Mouse (Mus musculus) myocyte (in vitro differentiated cells): ENCODE measurements around the gene Pakap. TPM values are rescaled to one million over a fixed set of nuclear protein-coding genes. Genes with fewer than 3 reads are reported as not detected.
A peak's percentile ranks its signal among the peaks of the same experiment; 100 is the strongest.

Experiments used
- H3K27me3 ChIP-seq: one replicate; pipeline ENCODE4 v1.6.1; 2011; ENCODE audit not compliant: control insufficient read depth, insufficient read depth, insufficient read length
- H3K36me3 ChIP-seq: one replicate; pipeline ENCODE4 v1.6.1; 2011; ENCODE audit not compliant: control insufficient read depth, insufficient read depth
- H3K4me2 ChIP-seq: one replicate; pipeline ENCODE4 v1.6.1; 2011; ENCODE audit warnings: low read depth, control low read depth
- H3K4me3 ChIP-seq: one replicate; pipeline ENCODE4 v1.5.1; 2011; ENCODE audit warnings: mild to moderate bottlenecking, control low read depth, moderate library complexity
- H3K79me2 ChIP-seq: one replicate; pipeline ENCODE4 v1.6.1; 2011; ENCODE audit not compliant: control insufficient read depth, insufficient read depth
- H3ac ChIP-seq: one replicate; pipeline ENCODE4 v1.6.1; 2011; ENCODE audit not compliant: control insufficient read depth, insufficient read length
- CEBPB ChIP-seq: IDR thresholded peaks from 2 replicates; pipeline ENCODE4 v1.6.1; 2011; ENCODE audit warnings: mild to moderate bottlenecking, moderate library complexity; ENCODE audit not compliant: poor library complexity, insufficient read depth, severe bottlenecking
- E2F4 ChIP-seq: IDR thresholded peaks from one replicate; pipeline ENCODE4 v1.6.1; 2011; ENCODE audit warnings: mild to moderate bottlenecking, control low read depth, moderate library complexity; ENCODE audit not compliant: insufficient read depth
- MAX ChIP-seq: IDR thresholded peaks from one replicate; pipeline ENCODE4 v1.6.1; 2011; ENCODE audit warnings: low read depth, mild to moderate bottlenecking, control low read depth
- MYOD1 ChIP-seq, 3 experiments: IDR thresholded peaks; one replicate each; pipeline ENCODE4 v1.6.1; 2011; ENCODE audit warnings: control low read depth in 2 of 3, low read depth in 2 of 3, mild to moderate bottlenecking in 2 of 3, moderate library complexity in 1 of 3; ENCODE audit not compliant: insufficient read length in 2 of 3, control insufficient read depth in 1 of 3
- MYOG ChIP-seq, 3 experiments: IDR thresholded peaks; one replicate each; pipeline ENCODE4 v1.6.1; 2011; ENCODE audit warnings: control low read depth in 2 of 3, low read depth in 2 of 3, mild to moderate bottlenecking in 2 of 3; ENCODE audit not compliant: insufficient read length in 2 of 3, control insufficient read depth in 1 of 3, insufficient read depth in 1 of 3
- POLR2A ChIP-seq: IDR thresholded peaks from one replicate; pipeline ENCODE4 v1.6.1; 2011; ENCODE audit warnings: low read depth, mild to moderate bottlenecking, control low read depth, moderate library complexity; ENCODE audit not compliant: insufficient read length
- POLR2AphosphoS2 ChIP-seq: IDR thresholded peaks from one replicate; pipeline ENCODE4 v1.6.1; 2011; ENCODE audit warnings: low read depth, control low read depth; ENCODE audit not compliant: insufficient read length
- REST ChIP-seq: IDR thresholded peaks from one replicate; pipeline ENCODE4 v1.6.1; 2011; ENCODE audit warnings: mild to moderate bottlenecking, control low read depth, moderate library complexity; ENCODE audit not compliant: insufficient read depth, insufficient read length
- SRF ChIP-seq: IDR thresholded peaks from one replicate; pipeline ENCODE4 v1.6.1; 2011; ENCODE audit warnings: low read depth; ENCODE audit not compliant: control insufficient read depth, insufficient read length
- TCF12 ChIP-seq: IDR thresholded peaks from one replicate; pipeline ENCODE4 v1.6.1; 2011; ENCODE audit warnings: mild to moderate bottlenecking, control low read depth; ENCODE audit not compliant: poor library complexity, insufficient read depth, severe bottlenecking
- TCF3 ChIP-seq: IDR thresholded peaks from one replicate; pipeline ENCODE4 v1.6.1; 2011; ENCODE audit warnings: low read depth, control low read depth; ENCODE audit not compliant: insufficient read length
- USF1 ChIP-seq: IDR thresholded peaks from one replicate; pipeline ENCODE4 v1.6.1; 2011; ENCODE audit warnings: low read depth, mild to moderate bottlenecking, control low read depth, moderate library complexity
- polyA plus RNA-seq: library from polyadenylated mRNA; unstranded; fragments of >200 nt; fragmentation: generic; extraction: Trizol; gene quantifications from one replicate; pipeline ENCODE4 v1.2.1, GENCODE M21; 2012; ENCODE audit warnings: missing spikeins

The Pakap gene
- polyA plus RNA-seq, 1 experiment: 6.5 TPM

DNA sequence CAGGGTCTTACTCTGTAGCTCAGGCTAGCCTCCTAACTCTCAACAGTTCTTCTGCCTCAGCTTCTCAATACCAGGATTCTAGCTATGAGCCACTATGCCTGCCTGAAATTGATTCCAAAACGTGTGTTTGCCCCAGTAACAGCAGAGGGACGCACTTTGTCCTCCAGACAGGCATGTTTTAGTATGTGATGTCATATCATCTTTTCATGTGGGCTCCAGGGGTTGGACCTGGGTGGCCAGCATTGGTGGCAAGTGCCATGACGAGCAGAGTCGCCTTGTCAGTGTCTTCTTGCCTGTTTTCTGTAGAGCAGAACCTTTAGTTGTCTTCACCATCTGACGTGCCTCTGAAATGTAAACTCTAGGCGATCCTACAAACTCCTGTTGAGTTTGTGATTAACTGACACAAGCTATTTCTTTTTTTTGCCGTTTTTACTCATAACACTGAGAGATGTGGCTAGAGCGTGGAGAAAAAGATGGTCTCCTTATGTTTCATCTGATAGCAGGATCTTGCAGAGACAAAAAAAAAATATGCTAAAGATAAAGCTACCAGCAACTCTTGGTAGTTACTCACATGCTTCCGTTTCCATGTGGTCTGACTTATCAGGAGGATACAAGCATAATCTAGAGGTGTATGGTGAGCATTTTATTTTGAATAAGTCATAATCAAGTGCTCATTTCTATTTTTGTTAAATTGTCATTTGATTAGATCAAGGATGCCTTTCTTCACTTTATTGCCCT lies 229.7 kb downstream of the Pakap start:
- Histone ChIP-seq H3K79me2 (peaks cover 59% of the 10 kb centered on the region), H3K27me3 (no peaks in the 10 kb centered on the region), H3K4me3 (peak overlapping the region; percentile 1), H3K36me3 (peaks cover 4% of the 10 kb centered on the region), H3ac (no peak overlapping the region), H3K4me2 (peak overlapping the region; percentile 89)
- TF ChIP-seq USF1: no peak
- TF ChIP-seq MYOG (IDR thresholded peaks at IDR 0.05; ENCODE audit: control insufficient read depth in 1 of 3, insufficient read depth in 1 of 3, insufficient read length in 2 of 3, low read depth in 2 of 3): no peak
- no peak for TF ChIP-seq SRF
- TF ChIP-seq E2F4: no peak

DNA sequence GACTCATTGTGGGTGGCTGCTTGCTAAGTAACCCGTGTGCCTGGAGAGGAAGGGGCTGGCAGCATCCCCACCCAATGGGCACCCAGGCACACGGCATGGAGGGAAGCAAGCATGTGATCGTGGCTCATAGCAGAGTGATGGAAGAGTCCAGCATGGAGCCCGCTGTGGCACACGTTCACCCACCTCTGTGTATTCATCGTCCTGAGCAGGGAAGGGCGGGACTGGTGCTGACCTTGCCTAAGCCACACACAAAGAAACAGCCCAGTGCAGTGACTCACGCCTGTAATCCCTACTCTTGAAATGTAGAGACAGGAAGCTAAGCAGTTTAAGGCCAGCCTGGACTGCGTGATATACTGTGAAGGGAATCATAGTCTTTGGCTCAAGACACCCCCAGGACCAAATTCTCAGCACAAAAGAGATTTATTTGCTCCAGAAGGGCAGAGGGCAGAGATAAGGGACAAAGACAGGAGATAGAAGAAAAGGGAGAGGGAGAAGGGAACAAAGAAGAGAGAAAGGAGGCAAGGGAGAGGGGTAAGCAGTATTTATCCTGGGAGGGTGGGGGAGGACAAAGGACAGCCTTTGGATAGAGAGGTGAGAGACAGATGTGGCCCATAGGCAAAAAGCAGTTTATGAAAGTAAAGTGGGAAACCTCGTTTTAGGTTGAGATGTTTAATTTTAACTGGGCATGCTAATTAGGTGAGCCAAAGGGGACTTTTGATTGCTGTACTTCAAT lies 230.5 kb downstream of the Pakap start:
- TF ChIP-seq CEBPB (peak; percentile 1; the same call in 1 of the 2 replicates), MYOD1 (IDR thresholded peaks at IDR 0.05; ENCODE audit: control insufficient read depth in 1 of 3, insufficient read length in 2 of 3, low read depth in 2 of 3) (peak in 2 of 3 experiments; percentile 3 to 19), MYOG (IDR thresholded peaks at IDR 0.05; ENCODE audit: control insufficient read depth in 1 of 3, insufficient read depth in 1 of 3, insufficient read length in 2 of 3, low read depth in 2 of 3) (peak in 1 of 3 experiments; percentile 35), POLR2A (peak; percentile 61), REST (no peak), SRF (no peak), TCF3 (no peak)
- H3K4me3 ChIP-seq: peak overlapping the region; percentile 1
- peak overlapping the region; percentile 89 for H3K4me2 ChIP-seq
- H3K79me2 ChIP-seq: peaks cover 51% of the 10 kb centered on the region
- peaks cover 4% of the 10 kb centered on the region for H3K36me3 ChIP-seq
- no peaks in the 10 kb centered on the region for H3K27me3 ChIP-seq
- H3ac ChIP-seq: no peak overlapping the region

DNA sequence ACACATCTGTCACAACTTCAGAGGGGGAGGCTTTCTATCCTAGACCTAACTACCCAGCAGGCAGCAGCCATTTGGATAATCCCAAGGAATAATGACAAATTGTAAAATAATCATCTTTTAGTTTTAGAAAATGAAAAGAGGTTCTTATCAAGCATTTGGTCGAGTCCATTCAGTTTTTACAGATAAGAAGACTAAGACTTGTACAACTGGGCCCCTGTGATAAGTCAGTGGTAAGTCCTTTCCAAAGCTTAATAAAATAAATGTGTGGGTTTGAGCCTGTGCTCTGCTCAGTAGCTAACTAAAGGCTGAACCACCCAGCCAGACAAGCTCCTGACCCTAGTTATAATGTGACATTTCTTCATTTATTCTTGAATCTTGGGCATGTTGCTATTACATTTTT lies 231.3 kb downstream of the Pakap start:
- H3K79me2 ChIP-seq: peaks cover 43% of the 10 kb centered on the region
- TF ChIP-seq USF1: no peak
- TF ChIP-seq MYOG (IDR thresholded peaks at IDR 0.05; ENCODE audit: control insufficient read depth in 1 of 3, insufficient read depth in 1 of 3, insufficient read length in 2 of 3, low read depth in 2 of 3): no peak
- no peak for TF ChIP-seq E2F4
- no peak for TF ChIP-seq POLR2AphosphoS2
- no peak for TF ChIP-seq MYOD1 (IDR thresholded peaks at IDR 0.05; ENCODE audit: control insufficient read depth in 1 of 3, insufficient read length in 2 of 3, low read depth in 2 of 3)
- no peak for TF ChIP-seq TCF3
- TF ChIP-seq TCF12: no peak
- no peak for TF ChIP-seq CEBPB
- TF ChIP-seq MAX: no peak
- TF ChIP-seq POLR2A: no peak
- no peak for TF ChIP-seq SRF
- no peak for TF ChIP-seq REST
- H3ac ChIP-seq: no peak overlapping the region
- H3K4me3 ChIP-seq: no peak overlapping the region
- peaks cover 4% of the 10 kb centered on the region for H3K36me3 ChIP-seq
- peak overlapping the region; percentile 89 for H3K4me2 ChIP-seq
- no peaks in the 10 kb centered on the region for H3K27me3 ChIP-seq

GRCm38 (mm10) chr4:57801239-57801638 lies 233.3 kb downstream of the Pakap start:
- no peak overlapping the region for H3ac ChIP-seq
- peaks cover 4% of the 10 kb centered on the region for H3K36me3 ChIP-seq

DNA sequence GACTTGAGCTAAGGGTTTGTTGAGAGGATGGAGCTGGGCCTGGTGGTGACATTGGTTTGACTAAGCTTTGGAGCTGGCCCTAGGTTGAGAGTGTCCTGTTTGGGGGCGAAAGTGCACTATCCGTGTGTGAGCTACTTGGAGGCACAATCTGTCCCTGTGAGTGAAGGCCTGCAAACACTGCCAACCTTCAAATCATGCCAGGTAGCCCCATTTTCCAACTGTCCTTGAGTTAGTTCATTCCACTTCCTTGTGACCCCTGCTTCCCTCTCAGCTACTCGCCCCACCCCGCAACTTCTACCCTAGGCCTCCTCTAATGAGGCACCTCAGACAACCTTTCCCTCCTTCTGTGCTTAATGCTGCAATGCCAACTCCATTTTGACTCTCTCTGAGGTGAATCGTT lies 234.0 kb downstream of the Pakap start:
- Histone ChIP-seq H3ac (no peak overlapping the region), H3K27me3 (no peaks in the 10 kb centered on the region), H3K4me3 (no peak overlapping the region), H3K36me3 (peaks cover 4% of the 10 kb centered on the region), H3K79me2 (peaks cover 49% of the 10 kb centered on the region), H3K4me2 (no peak overlapping the region)
- TF ChIP-seq TCF3 (no peak), POLR2A (no peak), E2F4 (no peak), MYOG (IDR thresholded peaks at IDR 0.05; ENCODE audit: control insufficient read depth in 1 of 3, insufficient read depth in 1 of 3, insufficient read length in 2 of 3, low read depth in 2 of 3) (no peak)

More at GRCm38 (mm10) chr4:57801239-57801638, 233.3 kb downstream of the Pakap start:
- no peak overlapping the region for H3K4me2 ChIP-seq
- peaks cover 48% of the 10 kb centered on the region for H3K79me2 ChIP-seq
- TF ChIP-seq MAX: no peak
- no peak for TF ChIP-seq USF1
- TF ChIP-seq E2F4: no peak
- TF ChIP-seq MYOD1 (IDR thresholded peaks at IDR 0.05; ENCODE audit: control insufficient read depth in 1 of 3, insufficient read length in 2 of 3, low read depth in 2 of 3): no peak
- no peak for TF ChIP-seq TCF3
- TF ChIP-seq REST: no peak
- no peak overlapping the region for H3K4me3 ChIP-seq
- H3K27me3 ChIP-seq: no peaks in the 10 kb centered on the region
